Mouse (Mus musculus): ENCODE measurements around the gene Heatr9.
"Not testable (repeated sequence)": the region's sequence is repeated elsewhere in the genome, so short reads cannot be mapped to it uniquely, and the experiment has no call there.

The Heatr9 gene

GRCm38 (mm10) chr11:83522075-83522474, at the start of gene Heatr9:
Gene Heatr9, minus strand, starts transcription at chr11:83522175.
- DNase-seq = no peak

- no peak for DNase-seq
Observed at GRCm38 (mm10) chr11:83570189-83570588, 48.2 kb upstream of the Heatr9 start.

GRCm38 (mm10) chr11:83569249-83569648, 47.3 kb upstream of the Heatr9 start:
- DNase-seq = no peak

- no peak for DNase-seq
Observed at GRCm38 (mm10) chr11:83568786-83569185, 46.8 kb upstream of the Heatr9 start.

- DNase-seq = no peak
Observed at GRCm38 (mm10) chr11:83568061-83568460, 46.1 kb upstream of the Heatr9 start.

GRCm38 (mm10) chr11:83567311-83567710, 45.3 kb upstream of the Heatr9 start:
- DNase-seq = no peak

GRCm38 (mm10) chr11:83566617-83567016, 44.6 kb upstream of the Heatr9 start:
- no peak for DNase-seq

- DNase-seq = no peak
Observed at GRCm38 (mm10) chr11:83563754-83564153, 41.8 kb upstream of the Heatr9 start.

GRCm38 (mm10) chr11:83562311-83562887, 40.4 kb upstream of the Heatr9 start:
- DNase-seq = no peak

GRCm38 (mm10) chr11:83560405-83560804, 38.4 kb upstream of the Heatr9 start:
- no peak for DNase-seq

- no peak for DNase-seq
Observed at GRCm38 (mm10) chr11:83557074-83557473, 35.1 kb upstream of the Heatr9 start.

GRCm38 (mm10) chr11:83556085-83556781, 34.3 kb upstream of the Heatr9 start:
- DNase-seq = peak; percentile 46

GRCm38 (mm10) chr11:83551668-83552067, 29.7 kb upstream of the Heatr9 start:
- no peak for DNase-seq

- DNase-seq = not testable (repeated sequence)
Observed at GRCm38 (mm10) chr11:83551037-83551436, 29.1 kb upstream of the Heatr9 start.

- DNase-seq = no peak
Observed at GRCm38 (mm10) chr11:83550186-83550632, 28.2 kb upstream of the Heatr9 start.

- no peak for DNase-seq
Observed at GRCm38 (mm10) chr11:83544214-83544613, 22.2 kb upstream of the Heatr9 start.

- DNase-seq = no peak
Observed at GRCm38 (mm10) chr11:83541415-83541814, 19.4 kb upstream of the Heatr9 start.

GRCm38 (mm10) chr11:83540931-83541330, 19.0 kb upstream of the Heatr9 start:
- DNase-seq = no peak

GRCm38 (mm10) chr11:83538705-83539314, 16.8 kb upstream of the Heatr9 start:
- DNase-seq = no peak

- DNase-seq = no peak
Observed at GRCm38 (mm10) chr11:83536831-83537230, 14.9 kb upstream of the Heatr9 start.

GRCm38 (mm10) chr11:83534609-83535423, 12.8 kb upstream of the Heatr9 start:
- peak; percentile 74 for DNase-seq

GRCm38 (mm10) chr11:83534143-83534542, 12.2 kb upstream of the Heatr9 start:
- DNase-seq = no peak

GRCm38 (mm10) chr11:83533192-83533591, 11.2 kb upstream of the Heatr9 start:
- no peak for DNase-seq

Measured in right cerebral cortex, postnatal 4 days (tissue).